Mouse (Mus musculus) spleen, adult 2 months (tissue): ENCODE measurements around the gene Hnrnpa3. TPM values are rescaled to one million over a fixed set of nuclear protein-coding genes. Genes with fewer than 3 reads are reported as not detected.

Experiments
- DNase-seq, 2 experiments: peaks; one replicate each; pipeline versions ENCODE4 v3.0.0 to v3.0.0-alpha.2; 2012 to 2021; ENCODE audit warnings: low spot score in 2 of 2, low read depth in 1 of 2
- H3K27ac ChIP-seq: fragments of 200-500 bp; 2 replicates; pipeline ENCODE4 v1.5.1; 2012; ENCODE audit warnings: low read length, inconsistent platforms; ENCODE audit not compliant: insufficient read depth
- H3K27me3 ChIP-seq: fragments of 200-500 bp; 2 replicates; pipeline ENCODE4 v1.6.1; 2012; ENCODE audit warnings: mild to moderate bottlenecking, moderate library complexity, low read length, inconsistent platforms; ENCODE audit not compliant: control insufficient read depth, insufficient read depth
- H3K36me3 ChIP-seq: fragments of 200-500 bp; 2 replicates; pipeline ENCODE4 v1.6.1; 2012; ENCODE audit warnings: mild to moderate bottlenecking, low read length, inconsistent platforms; ENCODE audit not compliant: control insufficient read depth, insufficient read depth
- H3K4me1 ChIP-seq: fragments of 200-500 bp; 2 replicates; pipeline ENCODE4 v1.6.1; 2011; ENCODE audit warnings: inconsistent platforms; ENCODE audit not compliant: control insufficient read depth, insufficient read depth, insufficient read length
- H3K4me3 ChIP-seq: fragments of 200-500 bp; 2 replicates; pipeline ENCODE4 v1.5.1; 2011; ENCODE audit warnings: mild to moderate bottlenecking, inconsistent platforms; ENCODE audit not compliant: insufficient read depth, insufficient read length; ENCODE audit errors: extremely low read depth
- CTCF ChIP-seq: fragments of 200-500 bp; IDR thresholded peaks from 2 replicates; pipeline ENCODE4 v1.5.1; 2011; ENCODE audit warnings: mild to moderate bottlenecking, inconsistent platforms; ENCODE audit not compliant: insufficient read depth, insufficient read length, insufficient replicate concordance; ENCODE audit errors: extremely low read depth
- POLR2A ChIP-seq: fragments of 200-500 bp; IDR thresholded peaks from 2 replicates; pipeline ENCODE4 v1.6.1; 2011; ENCODE audit warnings: low read depth, low read length, inconsistent platforms
- WGBS: fragments of 180-500 bp; shearing (Covaris S2); methylation state at CpG from one replicate; pipeline ENCODE4 v1.1.7; 2018; 5-methylcytosine and 5-hydroxymethylcytosine counted together
- polyA plus RNA-seq: library from polyadenylated mRNA; depleted of rRNA; stranded (reverse); fragments of >200 nt; gene quantifications from 2 replicates; pipeline ENCODE4 v1.2.3, GENCODE M21; 2012

The Hnrnpa3 gene
- polyA plus RNA-seq, 1 experiment, result 15.7 TPM

DNA sequence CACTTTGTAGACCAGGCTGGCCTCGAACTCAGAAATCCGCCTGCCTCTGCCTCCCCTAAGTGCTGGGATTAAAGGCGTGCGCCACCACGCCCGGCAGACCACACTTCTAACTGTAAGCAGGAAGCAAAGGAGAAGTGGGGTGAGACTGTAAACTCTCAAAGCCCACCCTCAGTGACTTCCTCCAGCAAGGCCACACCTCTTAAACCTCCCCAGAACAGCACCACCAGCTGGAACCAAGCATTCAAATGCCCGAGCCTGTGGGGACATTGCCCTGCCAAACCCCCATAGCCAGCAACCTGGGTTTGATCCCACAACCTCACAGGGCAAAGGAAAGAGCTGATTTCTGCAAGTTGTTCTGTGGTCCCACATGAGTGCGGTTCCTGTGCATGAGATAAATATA, 42.1 kb upstream of the Hnrnpa3 start:
- no peaks in the 10 kb centered on the region for H3K4me1 ChIP-seq
- DNase-seq, result no peak
- no peak overlapping the region for H3K4me3 ChIP-seq
- H3K36me3 ChIP-seq, result no peaks in the 10 kb centered on the region
- WGBS, result 85% methylated on average over 8 of the region's 8 CpGs
- no peak for TF ChIP-seq CTCF
- TF ChIP-seq POLR2A, result no peak
- no peaks in the 10 kb centered on the region for H3K27me3 ChIP-seq
- no peak overlapping the region for H3K27ac ChIP-seq

DNA sequence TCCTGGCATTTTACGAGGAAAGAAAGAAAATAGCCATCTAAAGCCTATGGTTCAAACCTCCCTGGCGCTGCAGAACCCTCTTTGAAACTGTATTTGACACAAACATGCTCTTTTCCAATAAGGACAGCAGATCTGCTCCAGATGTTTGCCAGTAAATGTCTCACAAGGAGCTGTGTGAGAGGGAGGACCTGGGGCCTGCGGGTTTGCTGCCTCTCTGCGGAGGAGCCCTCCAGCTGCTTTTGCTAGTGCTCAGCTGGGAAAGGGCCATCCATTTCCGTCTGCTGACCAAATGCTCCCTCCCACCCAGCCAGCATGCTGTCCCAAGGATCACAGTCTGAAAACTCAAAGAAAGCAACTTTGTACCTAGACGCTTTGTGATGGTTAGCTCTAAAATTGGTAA, 40.3 kb upstream of the Hnrnpa3 start:
- WGBS, result 90% methylated on average over 6 of the region's 6 CpGs
- Histone ChIP-seq H3K36me3 (no peaks in the 10 kb centered on the region), H3K27me3 (no peaks in the 10 kb centered on the region), H3K4me3 (no peak overlapping the region), H3K4me1 (no peaks in the 10 kb centered on the region), H3K27ac (no peak overlapping the region)
- no peak for DNase-seq
- no peak for TF ChIP-seq CTCF
- TF ChIP-seq POLR2A, result no peak

DNA sequence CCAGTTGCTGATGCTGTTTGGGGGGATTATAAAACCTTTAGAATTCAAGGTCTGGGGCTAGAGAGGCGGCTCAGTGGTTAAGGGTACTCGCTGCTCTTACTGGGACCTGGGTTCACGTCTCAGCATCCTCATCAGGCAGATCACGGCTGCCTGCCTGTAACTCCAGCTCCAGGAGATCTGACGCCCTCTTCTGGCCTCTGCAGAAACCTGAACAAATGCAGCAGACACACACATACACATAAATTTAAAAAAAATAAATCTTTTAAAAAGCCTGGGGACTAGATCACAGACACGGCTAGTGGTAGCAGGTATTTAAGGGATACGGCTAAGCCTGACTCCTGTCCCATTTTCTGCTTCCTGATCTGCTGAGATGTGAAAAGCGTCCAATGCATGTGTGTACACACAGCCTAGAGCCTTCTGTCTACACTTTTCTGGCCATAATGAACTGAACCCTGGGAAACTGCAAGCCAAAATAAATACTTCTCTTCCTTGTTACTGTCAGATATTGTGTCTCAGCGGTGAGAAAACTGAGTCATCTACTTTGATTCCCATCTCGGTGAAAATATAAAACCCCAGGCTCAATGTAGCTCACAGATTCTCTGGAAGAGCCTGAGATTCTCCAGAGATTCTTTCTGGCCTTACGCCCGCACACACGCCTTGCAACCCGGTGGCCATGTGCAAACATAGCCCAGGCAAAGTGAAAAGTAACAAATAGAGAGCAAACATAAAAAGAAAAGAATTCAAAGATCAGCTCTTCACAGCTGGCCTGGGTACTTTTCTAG, 37.0 kb upstream of the Hnrnpa3 start:
- H3K27me3 ChIP-seq, result no peaks in the 10 kb centered on the region
- no peak overlapping the region for H3K4me3 ChIP-seq
- 91% methylated on average over 14 of the region's 14 CpGs for WGBS
- no peak for TF ChIP-seq CTCF
- TF ChIP-seq POLR2A, result no peak
- H3K36me3 ChIP-seq, result no peaks in the 10 kb centered on the region
- DNase-seq, result no peak
- no peak overlapping the region for H3K27ac ChIP-seq
- no peaks in the 10 kb centered on the region for H3K4me1 ChIP-seq

DNA sequence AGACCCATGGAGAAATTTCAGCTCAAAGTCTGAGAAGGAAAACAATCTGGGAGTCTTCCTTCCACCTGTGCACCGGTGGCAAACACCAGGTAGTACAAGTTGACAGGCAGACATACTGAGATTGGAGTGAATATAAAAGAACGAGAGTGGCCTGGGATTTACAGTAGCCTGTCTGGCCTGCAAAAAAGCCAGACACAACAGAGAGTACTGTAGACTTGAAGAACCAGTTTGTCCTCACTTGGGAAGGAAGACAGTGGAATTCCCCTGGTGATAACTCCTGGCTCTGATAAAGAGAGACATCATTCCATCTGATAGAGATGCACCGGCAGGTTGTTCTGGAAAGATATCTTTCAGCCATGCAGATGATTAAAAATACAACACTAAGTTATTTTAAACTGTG, 34.0 kb upstream of the Hnrnpa3 start:
- 86% methylated on average over 3 of the region's 3 CpGs for WGBS
- no peak overlapping the region for H3K27ac ChIP-seq
- DNase-seq, result no peak
- H3K36me3 ChIP-seq, result no peaks in the 10 kb centered on the region
- TF ChIP-seq POLR2A (no peak), CTCF (no peak)
- H3K27me3 ChIP-seq, result no peaks in the 10 kb centered on the region
- no peak overlapping the region for H3K4me3 ChIP-seq
- H3K4me1 ChIP-seq, result no peaks in the 10 kb centered on the region

DNA sequence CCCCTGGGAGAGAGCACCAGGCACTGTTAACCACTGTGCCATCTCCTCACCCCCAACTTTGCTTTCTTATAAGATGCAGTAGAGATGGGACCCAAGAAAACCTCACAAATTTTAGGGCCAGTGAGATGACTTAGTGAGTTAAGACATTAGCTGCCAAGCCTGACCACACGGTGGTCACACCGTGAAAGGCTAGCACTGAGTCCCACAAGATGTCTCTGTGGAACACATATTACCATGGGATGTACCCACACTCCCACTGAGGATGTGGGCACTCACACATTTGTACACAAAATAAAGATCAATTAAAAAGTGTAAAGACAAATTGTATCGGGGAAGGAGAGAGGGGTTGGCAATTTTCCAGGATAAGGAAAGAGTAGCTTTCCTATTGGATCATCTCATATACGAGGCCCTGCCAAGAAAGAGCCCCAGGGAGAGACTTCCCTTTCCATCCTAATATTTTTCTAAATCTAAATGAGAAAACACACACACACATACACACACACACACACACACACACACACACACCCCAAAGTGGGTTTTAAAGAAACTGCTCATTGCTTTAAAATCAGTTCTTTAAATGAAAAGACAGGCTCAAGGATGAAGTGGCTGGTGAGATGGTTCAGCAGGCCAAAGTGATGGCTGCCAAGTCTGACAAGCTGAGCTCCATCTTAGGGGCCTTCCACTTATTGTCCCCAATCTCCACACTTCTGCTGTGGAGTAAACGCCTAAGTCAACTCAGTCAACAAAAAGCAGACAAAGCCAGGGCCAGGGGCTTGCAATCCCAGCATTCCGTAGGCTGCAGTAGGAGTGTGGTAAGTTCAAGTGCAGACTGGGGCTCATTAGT, 32.2 kb upstream of the Hnrnpa3 start:
- Histone ChIP-seq H3K4me1 (no peaks in the 10 kb centered on the region), H3K36me3 (no peaks in the 10 kb centered on the region), H3K4me3 (no peak overlapping the region), H3K27ac (no peak overlapping the region), H3K27me3 (no peaks in the 10 kb centered on the region)
- 89% methylated on average over 6 of the region's 6 CpGs for WGBS
- TF ChIP-seq CTCF, result no peak
- TF ChIP-seq POLR2A, result no peak
- no peak for DNase-seq

DNA sequence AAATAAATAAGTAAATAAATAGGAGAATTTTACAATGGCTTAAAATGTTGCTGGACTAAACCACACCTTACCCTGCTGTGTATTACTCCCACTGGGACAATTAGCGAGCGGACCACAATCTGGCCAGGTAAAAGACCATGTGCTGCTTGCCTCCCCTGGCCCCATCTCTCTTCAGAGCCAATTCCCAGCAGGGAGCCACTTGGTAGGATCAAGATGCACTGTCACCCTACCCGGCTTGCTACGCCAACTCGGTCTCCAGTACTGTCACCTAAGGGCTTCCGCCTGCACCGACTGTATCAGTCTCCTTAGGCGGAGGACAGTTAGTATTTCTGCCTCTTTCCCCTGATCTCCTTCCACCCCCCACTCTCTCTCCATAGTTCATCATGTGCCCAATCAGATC, 30.6 kb upstream of the Hnrnpa3 start:
- Histone ChIP-seq H3K4me1 (no peaks in the 10 kb centered on the region), H3K4me3 (no peak overlapping the region), H3K36me3 (no peaks in the 10 kb centered on the region), H3K27ac (no peak overlapping the region), H3K27me3 (no peaks in the 10 kb centered on the region)
- WGBS, result 95% methylated on average over 8 of the region's 8 CpGs
- TF ChIP-seq CTCF, result no peak
- no peak for TF ChIP-seq POLR2A
- DNase-seq, result no peak
